Mouse (Mus musculus): ENCODE results near the gene Cep57l1.

The Cep57l1 gene

GRCm38 (mm10) chr10:41677396-41677795, 132.3 kb downstream of the Cep57l1 start:
- no peak for DNase-seq (ENCODE audit: low read depth, low spot score)

DNA sequence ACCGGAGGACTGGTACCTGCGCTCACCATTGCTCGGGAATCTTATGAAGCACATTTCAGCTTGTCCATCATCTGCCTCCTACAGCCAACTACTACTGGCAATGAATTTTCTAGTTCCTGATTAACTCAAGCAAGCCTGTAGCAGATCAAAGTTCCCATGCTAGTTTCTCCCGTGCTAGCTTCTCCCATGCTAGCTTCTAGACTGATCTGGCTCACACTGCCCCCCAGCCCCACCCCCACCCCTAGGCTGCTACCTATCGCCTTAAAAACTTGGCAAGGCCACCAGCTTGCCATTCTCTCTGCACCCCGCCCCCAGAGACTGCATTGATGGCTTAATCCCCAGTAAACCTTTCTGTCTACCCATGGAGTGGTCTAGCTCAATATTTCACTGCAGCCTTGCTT, 133.0 kb downstream of the Cep57l1 start:
- DNase-seq (ENCODE audit: low read depth, low spot score) = no peak

- DNase-seq (ENCODE audit: low read depth, low spot score) = no peak
These were observed 133.7 kb downstream of the Cep57l1 start for GRCm38 (mm10) chr10:41675842-41676571.

GRCm38 (mm10) chr10:41675243-41675642, 134.4 kb downstream of the Cep57l1 start:
- DNase-seq (ENCODE audit: low read depth, low spot score) = no peak

DNA sequence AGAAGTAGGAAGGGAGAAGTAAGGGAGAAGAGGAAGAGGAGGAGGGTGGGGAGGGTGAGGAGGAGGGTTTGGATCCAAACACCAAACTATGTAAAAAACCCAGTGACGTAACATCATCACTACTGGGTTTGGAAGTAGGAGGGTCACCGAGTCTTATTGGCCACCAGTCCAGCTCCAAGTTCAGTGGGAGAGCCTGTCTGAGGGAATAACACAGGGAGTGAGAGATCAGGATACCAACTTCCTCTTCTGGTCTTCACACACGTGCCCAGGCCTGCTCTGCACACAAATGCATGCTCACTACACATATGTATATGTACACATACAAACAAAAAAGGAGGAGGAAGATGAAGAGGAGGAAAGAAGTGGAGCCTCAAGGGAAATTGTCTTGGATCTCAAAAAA, 135.3 kb downstream of the Cep57l1 start:
- no peak for DNase-seq (ENCODE audit: low read depth, low spot score)

GRCm38 (mm10) chr10:41670196-41670595, 139.5 kb downstream of the Cep57l1 start:
- DNase-seq (ENCODE audit: low read depth, low spot score) = no peak
